Mouse (Mus musculus): ENCODE measurements at regions not wholly inside any gene's neighbourhood (a gene's known extent, or its start where the extent isn't known, plus 50 kb on each side); places are given as distances from the start of the nearest gene placed in this dataset.

- H3K9ac ChIP-seq (ENCODE audit: low read length) = no peak overlapping the region
- no peaks in the 10 kb centered on the region for H3K4me1 ChIP-seq (ENCODE audit: control insufficient read depth, insufficient read depth, low read length)
- H3K9me3 ChIP-seq (ENCODE audit: control insufficient read depth, low read length) = no peaks in the 10 kb centered on the region
- H3K36me3 ChIP-seq (ENCODE audit: control insufficient read depth, insufficient read depth, low read length) = no peaks in the 10 kb centered on the region
- H3K4me2 ChIP-seq (ENCODE audit: low read depth) = no peak overlapping the region
- no peak overlapping the region for H3K4me3 ChIP-seq (ENCODE audit: low read depth, low read length)
- H3K27ac ChIP-seq (ENCODE audit: low read depth, low read length) = no peak overlapping the region
- DNase-seq (ENCODE audit: low spot score) (no peak), ATAC-seq (ENCODE audit: insufficient read depth, low FRiP score, low TSS enrichment) (no peak)
- no peaks in the 10 kb centered on the region for H3K27me3 ChIP-seq (ENCODE audit: control insufficient read depth, insufficient read depth, low read length)
- 63% methylated on average over 3 of the region's 3 CpGs for WGBS
Measured at GRCm38 (mm10) chr19:36273466-36273865, 74.6 kb upstream of the Pcgf5 start.

GRCm38 (mm10) chr19:36285465-36285864 lies 62.6 kb upstream of the Pcgf5 start:
- Histone ChIP-seq H3K27ac (ENCODE audit: low read depth, low read length) (no peak overlapping the region), H3K4me3 (ENCODE audit: low read depth, low read length) (no peak overlapping the region), H3K9ac (ENCODE audit: low read length) (no peak overlapping the region), H3K4me2 (ENCODE audit: low read depth) (no peak overlapping the region), H3K4me1 (ENCODE audit: control insufficient read depth, insufficient read depth, low read length) (no peaks in the 10 kb centered on the region), H3K9me3 (ENCODE audit: control insufficient read depth, low read length) (no peaks in the 10 kb centered on the region), H3K36me3 (ENCODE audit: control insufficient read depth, insufficient read depth, low read length) (no peaks in the 10 kb centered on the region), H3K27me3 (ENCODE audit: control insufficient read depth, insufficient read depth, low read length) (no peaks in the 10 kb centered on the region)
- 75% methylated on average over 4 of the region's 4 CpGs for WGBS
- ATAC-seq (ENCODE audit: insufficient read depth, low FRiP score, low TSS enrichment) (no peak), DNase-seq (ENCODE audit: low spot score) (no peak)

- Histone ChIP-seq H3K9me3 (ENCODE audit: control insufficient read depth, low read length) (no peaks in the 10 kb centered on the region), H3K4me3 (ENCODE audit: low read depth, low read length) (no peak overlapping the region), H3K27ac (ENCODE audit: low read depth, low read length) (no peak overlapping the region), H3K4me1 (ENCODE audit: control insufficient read depth, insufficient read depth, low read length) (no peaks in the 10 kb centered on the region), H3K9ac (ENCODE audit: low read length) (no peak overlapping the region), H3K27me3 (ENCODE audit: control insufficient read depth, insufficient read depth, low read length) (no peaks in the 10 kb centered on the region), H3K36me3 (ENCODE audit: control insufficient read depth, insufficient read depth, low read length) (no peaks in the 10 kb centered on the region), H3K4me2 (ENCODE audit: low read depth) (no peak overlapping the region)
- 48% methylated on average over 4 of the region's 4 CpGs for WGBS
- DNase-seq (ENCODE audit: low spot score) = no peak
- no peak for ATAC-seq (ENCODE audit: insufficient read depth, low FRiP score, low TSS enrichment)
Measured at GRCm38 (mm10) chr19:36290778-36291177, 57.3 kb upstream of the Pcgf5 start.

- Histone ChIP-seq H3K9ac (ENCODE audit: low read length) (no peak overlapping the region), H3K4me2 (ENCODE audit: low read depth) (no peak overlapping the region), H3K27me3 (ENCODE audit: control insufficient read depth, insufficient read depth, low read length) (no peaks in the 10 kb centered on the region), H3K4me3 (ENCODE audit: low read depth, low read length) (no peak overlapping the region), H3K27ac (ENCODE audit: low read depth, low read length) (no peak overlapping the region), H3K36me3 (ENCODE audit: control insufficient read depth, insufficient read depth, low read length) (no peaks in the 10 kb centered on the region), H3K9me3 (ENCODE audit: control insufficient read depth, low read length) (no peaks in the 10 kb centered on the region), H3K4me1 (ENCODE audit: control insufficient read depth, insufficient read depth, low read length) (no peaks in the 10 kb centered on the region)
- DNase-seq (ENCODE audit: low spot score) (no peak), ATAC-seq (ENCODE audit: insufficient read depth, low FRiP score, low TSS enrichment) (no peak)
- WGBS = 67% methylated on average over 6 of the region's 6 CpGs
Measured at GRCm38 (mm10) chr19:36293177-36293969, 54.7 kb upstream of the Pcgf5 start.

Measured in neural tube, embryonic 11.5 days (tissue).